Mouse (Mus musculus): ENCODE measurements around the gene Gm266. TPM values are rescaled to one million over a fixed set of nuclear protein-coding genes. Genes with fewer than 3 reads are reported as not detected.

Gm266 gene
- total and polyA plus RNA-seq, 2 experiments from 2014 or later, result 1.3 to 4.0 TPM

DNA sequence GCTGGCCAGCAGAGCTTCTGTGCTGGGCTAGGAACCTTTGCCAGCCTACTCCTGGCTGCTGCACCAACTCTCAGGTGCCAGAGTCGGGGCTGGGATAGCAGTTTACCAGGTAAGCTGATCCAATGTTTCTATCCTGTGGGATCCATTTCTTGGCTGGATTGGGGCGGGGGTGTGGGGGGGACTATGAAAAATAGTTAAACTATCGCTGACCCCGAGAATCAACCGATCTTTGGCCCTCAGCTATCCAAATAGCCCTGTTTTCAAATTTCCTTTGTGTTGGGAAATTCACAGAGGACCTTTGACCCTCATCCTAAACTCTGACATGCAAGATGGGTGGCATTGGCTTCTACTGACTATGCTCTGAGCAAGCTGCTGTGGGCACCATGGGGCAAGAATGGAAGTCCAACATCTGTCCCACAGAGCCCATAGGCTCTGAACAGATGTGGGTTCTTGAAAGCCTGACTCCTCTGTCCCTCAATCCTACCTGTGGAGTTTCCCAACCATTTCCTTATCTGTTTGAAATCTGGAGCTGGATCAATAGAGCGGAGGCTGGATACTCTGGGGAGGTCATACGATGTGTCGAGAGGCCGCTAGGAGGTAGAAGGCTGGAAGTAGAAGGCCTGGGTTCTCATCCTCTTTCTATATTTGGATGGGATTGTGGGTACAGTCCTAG, 44.8 kb downstream of the Gm266 start:
- Histone ChIP-seq H3K27me3 (ENCODE audit: control insufficient read depth, insufficient read depth, low read length) (peaks cover 63% of the 10 kb centered on the region), H3K9me3 (replicated peaks; ENCODE audit: control insufficient read depth, low read length) (no peaks in the 10 kb centered on the region), H3K4me1 (ENCODE audit: control insufficient read depth, insufficient read depth) (peaks cover 10% of the 10 kb centered on the region), H3K4me3 (ENCODE audit: low read depth, low read length) (no peak overlapping the region), H3K36me3 (replicated peaks; ENCODE audit: control insufficient read depth, insufficient read depth, low read length) (no peaks in the 10 kb centered on the region), H3K27ac (ENCODE audit: low read depth) (no peak overlapping the region), H3K4me2 (ENCODE audit: low read depth, low read length) (no peak overlapping the region), H3K9ac (replicated peaks; ENCODE audit: low read depth, low read length) (no peak overlapping the region)
- DNase-seq (ENCODE audit: low spot score), result no peak
- ATAC-seq (ENCODE audit: insufficient read depth, low read depth), result no peak
- 92% methylated on average over 9 of the region's 9 CpGs for WGBS
- no peak for TF ChIP-seq EP300 (IDR thresholded peaks at IDR 0.05; ENCODE audit: low read depth)
- TF ChIP-seq CTCF (IDR thresholded peaks at IDR 0.05; ENCODE audit: low read depth), result no peak

DNA sequence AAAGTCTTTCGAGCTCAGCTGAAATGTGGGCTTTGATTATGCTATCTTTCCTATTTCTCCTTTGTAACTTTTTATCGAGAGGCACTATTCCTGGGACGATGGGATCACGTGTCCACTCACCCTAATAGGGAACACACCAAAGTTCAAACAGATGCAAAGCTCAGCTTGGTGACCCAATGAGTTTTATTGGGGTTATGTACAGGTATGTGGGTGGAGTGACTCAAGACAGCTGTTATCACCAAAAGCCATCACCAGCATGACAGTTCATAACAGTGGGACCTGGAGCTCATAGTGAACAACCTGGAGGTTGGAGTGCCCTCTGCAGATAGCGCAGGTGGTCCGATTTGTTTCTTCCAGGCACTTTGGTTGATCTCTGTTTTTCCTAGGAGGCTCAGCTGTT, 46.8 kb downstream of the Gm266 start:
- no peak overlapping the region for H3K4me2 ChIP-seq (ENCODE audit: low read depth, low read length)
- TF ChIP-seq EP300 (IDR thresholded peaks at IDR 0.05; ENCODE audit: low read depth) (no peak), CTCF (IDR thresholded peaks at IDR 0.05; ENCODE audit: low read depth) (no peak)
- no peak overlapping the region for H3K27ac ChIP-seq (ENCODE audit: low read depth)
- no peak for DNase-seq (ENCODE audit: low spot score)
- no peak overlapping the region for H3K9ac ChIP-seq (replicated peaks; ENCODE audit: low read depth, low read length)
- H3K4me3 ChIP-seq (ENCODE audit: low read depth, low read length), result no peak overlapping the region
- peaks cover 14% of the 10 kb centered on the region for H3K4me1 ChIP-seq (ENCODE audit: control insufficient read depth, insufficient read depth)
- WGBS, result 78% methylated on average over 6 of the region's 6 CpGs
- peaks cover 43% of the 10 kb centered on the region for H3K27me3 ChIP-seq (ENCODE audit: control insufficient read depth, insufficient read depth, low read length)
- no peaks in the 10 kb centered on the region for H3K9me3 ChIP-seq (replicated peaks; ENCODE audit: control insufficient read depth, low read length)
- no peak for ATAC-seq (ENCODE audit: insufficient read depth, low read depth)
- no peaks in the 10 kb centered on the region for H3K36me3 ChIP-seq (replicated peaks; ENCODE audit: control insufficient read depth, insufficient read depth, low read length)

DNA sequence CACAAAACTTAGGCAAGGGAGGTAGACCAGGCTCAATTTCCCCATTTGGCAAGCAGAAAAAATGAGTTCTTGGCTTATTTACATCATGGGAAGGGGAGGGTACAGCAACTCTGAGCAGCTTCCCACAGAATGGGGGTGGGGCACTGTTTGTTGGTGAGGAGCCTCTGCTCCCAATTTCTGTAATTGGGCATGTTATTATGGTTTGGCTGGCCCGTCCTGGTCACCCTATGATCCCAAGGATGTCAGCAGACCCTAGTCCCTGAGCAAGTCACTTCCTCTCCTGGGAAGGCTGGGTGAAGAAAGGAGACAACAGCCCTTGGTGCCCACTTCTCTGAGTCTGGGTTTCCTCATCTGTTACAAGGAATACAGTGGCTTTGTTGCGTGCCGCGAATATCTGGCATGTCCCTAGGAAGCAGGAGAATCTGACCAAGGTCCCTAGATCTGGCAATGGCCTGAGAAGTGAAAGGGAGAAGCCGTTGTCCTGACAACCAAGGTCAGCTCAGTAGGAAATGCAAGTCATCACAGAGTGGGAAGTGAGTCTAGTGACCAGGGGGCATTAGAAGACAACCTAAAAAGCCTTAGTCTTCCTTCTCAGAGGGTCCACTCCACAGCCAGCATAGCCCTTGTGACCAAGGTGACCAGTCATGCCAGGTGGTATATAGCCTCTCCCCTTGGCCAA, 48.3 kb downstream of the Gm266 start:
- no peak overlapping the region for H3K27ac ChIP-seq (ENCODE audit: low read depth)
- H3K4me3 ChIP-seq (ENCODE audit: low read depth, low read length), result no peak overlapping the region
- DNase-seq (ENCODE audit: low spot score) (no peak), ATAC-seq (ENCODE audit: insufficient read depth, low read depth) (no peak)
- H3K27me3 ChIP-seq (ENCODE audit: control insufficient read depth, insufficient read depth, low read length), result peaks cover 30% of the 10 kb centered on the region
- TF ChIP-seq EP300 (IDR thresholded peaks at IDR 0.05; ENCODE audit: low read depth), result no peak
- peaks cover 10% of the 10 kb centered on the region for H3K4me1 ChIP-seq (ENCODE audit: control insufficient read depth, insufficient read depth)
- no peak overlapping the region for H3K9ac ChIP-seq (replicated peaks; ENCODE audit: low read depth, low read length)
- H3K36me3 ChIP-seq (replicated peaks; ENCODE audit: control insufficient read depth, insufficient read depth, low read length), result no peaks in the 10 kb centered on the region
- H3K9me3 ChIP-seq (replicated peaks; ENCODE audit: control insufficient read depth, low read length), result no peaks in the 10 kb centered on the region
- H3K4me2 ChIP-seq (ENCODE audit: low read depth, low read length), result no peak overlapping the region
- 52% methylated on average over 5 of the region's 5 CpGs for WGBS

DNA sequence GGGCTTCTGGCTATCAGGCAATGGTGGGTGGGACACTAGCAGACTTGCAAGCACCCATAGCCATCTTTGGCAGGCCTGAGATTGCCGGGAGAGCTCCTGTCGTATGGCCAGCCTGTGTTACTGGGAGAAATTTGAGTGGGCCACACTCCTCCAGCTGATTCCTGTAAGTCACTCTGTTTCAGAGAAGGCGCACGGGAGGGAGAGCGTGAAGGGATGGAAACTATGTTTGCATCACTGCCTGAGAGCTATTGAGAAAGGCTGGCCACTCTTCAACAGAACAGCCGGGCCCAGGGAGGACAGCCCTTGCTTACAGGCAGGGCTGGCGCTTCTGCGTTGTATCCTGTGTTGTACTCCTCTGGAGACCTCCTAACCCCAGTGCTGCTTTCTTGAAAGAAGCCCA, 49.0 kb downstream of the Gm266 start:
- DNase-seq (ENCODE audit: low spot score) (no peak), ATAC-seq (ENCODE audit: insufficient read depth, low read depth) (0 out of 2 replicates have a peak, but pooled peaks have one; percentile 18)
- Histone ChIP-seq H3K27ac (ENCODE audit: low read depth) (peak overlapping the region; percentile 31; the same call in 1 of the 2 replicates), H3K4me3 (ENCODE audit: low read depth, low read length) (no peak overlapping the region), H3K4me1 (ENCODE audit: control insufficient read depth, insufficient read depth) (peaks cover 13% of the 10 kb centered on the region), H3K36me3 (replicated peaks; ENCODE audit: control insufficient read depth, insufficient read depth, low read length) (no peaks in the 10 kb centered on the region), H3K4me2 (ENCODE audit: low read depth, low read length) (no peak overlapping the region), H3K9me3 (replicated peaks; ENCODE audit: control insufficient read depth, low read length) (no peaks in the 10 kb centered on the region), H3K27me3 (ENCODE audit: control insufficient read depth, insufficient read depth, low read length) (peaks cover 29% of the 10 kb centered on the region), H3K9ac (replicated peaks; ENCODE audit: low read depth, low read length) (no peak overlapping the region)
- TF ChIP-seq EP300 (IDR thresholded peaks at IDR 0.05; ENCODE audit: low read depth), result no peak
- no peak for TF ChIP-seq CTCF (IDR thresholded peaks at IDR 0.05; ENCODE audit: low read depth)
- WGBS, result 49% methylated on average over 8 of the region's 8 CpGs

DNA sequence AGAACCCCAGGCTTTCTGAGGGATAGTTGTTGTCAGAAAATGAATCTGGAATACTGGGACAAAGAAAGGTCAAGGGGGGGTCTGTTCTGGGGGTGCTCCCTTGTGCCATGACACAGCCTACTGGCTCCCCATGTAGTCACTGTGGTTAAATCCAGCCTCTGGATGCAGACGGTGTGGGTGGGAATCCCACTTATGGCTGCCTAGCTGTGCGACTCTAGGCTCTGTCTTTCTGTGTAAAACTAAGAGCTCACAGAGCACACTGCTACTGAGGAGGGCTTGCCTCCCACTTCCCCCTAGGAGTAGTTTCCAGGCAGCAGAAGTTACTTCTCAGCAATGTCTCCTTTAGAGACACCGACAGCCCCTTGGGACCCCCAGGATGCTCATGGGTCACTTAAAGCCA, 49.5 kb downstream of the Gm266 start:
- Histone ChIP-seq H3K9ac (replicated peaks; ENCODE audit: low read depth, low read length) (no peak overlapping the region), H3K9me3 (replicated peaks; ENCODE audit: control insufficient read depth, low read length) (no peaks in the 10 kb centered on the region), H3K4me3 (ENCODE audit: low read depth, low read length) (no peak overlapping the region), H3K36me3 (replicated peaks; ENCODE audit: control insufficient read depth, insufficient read depth, low read length) (no peaks in the 10 kb centered on the region), H3K27me3 (ENCODE audit: control insufficient read depth, insufficient read depth, low read length) (peaks cover 24% of the 10 kb centered on the region), H3K27ac (ENCODE audit: low read depth) (peak overlapping the region; percentile 31; the same call in 1 of the 2 replicates), H3K4me1 (ENCODE audit: control insufficient read depth, insufficient read depth) (peaks cover 15% of the 10 kb centered on the region), H3K4me2 (ENCODE audit: low read depth, low read length) (no peak overlapping the region)
- DNase-seq (ENCODE audit: low spot score) (no peak), ATAC-seq (ENCODE audit: insufficient read depth, low read depth) (no peak)
- no peak for TF ChIP-seq CTCF (IDR thresholded peaks at IDR 0.05; ENCODE audit: low read depth)
- TF ChIP-seq EP300 (IDR thresholded peaks at IDR 0.05; ENCODE audit: low read depth), result no peak
- 65% methylated on average over 3 of the region's 3 CpGs for WGBS

Data from heart, postnatal 0 days (tissue).